Mouse (Mus musculus) embryonic fibroblast, embryonic 13.5 days (primary cell): ENCODE measurements around the gene Eef1akmt3.

Experiments used
- CTCF ChIP-seq: IDR thresholded peaks from 2 replicates; pipeline ENCODE4 v1.5.1; 2011; ENCODE audit warnings: mild to moderate bottlenecking, control low read depth, low read length, moderate library complexity, borderline replicate concordance; ENCODE audit not compliant: insufficient read depth
- POLR2A ChIP-seq: IDR thresholded peaks from 2 replicates; pipeline ENCODE4 v1.6.1; 2011; ENCODE audit warnings: low read depth, mild to moderate bottlenecking, control low read depth, low read length, moderate library complexity

DNA sequence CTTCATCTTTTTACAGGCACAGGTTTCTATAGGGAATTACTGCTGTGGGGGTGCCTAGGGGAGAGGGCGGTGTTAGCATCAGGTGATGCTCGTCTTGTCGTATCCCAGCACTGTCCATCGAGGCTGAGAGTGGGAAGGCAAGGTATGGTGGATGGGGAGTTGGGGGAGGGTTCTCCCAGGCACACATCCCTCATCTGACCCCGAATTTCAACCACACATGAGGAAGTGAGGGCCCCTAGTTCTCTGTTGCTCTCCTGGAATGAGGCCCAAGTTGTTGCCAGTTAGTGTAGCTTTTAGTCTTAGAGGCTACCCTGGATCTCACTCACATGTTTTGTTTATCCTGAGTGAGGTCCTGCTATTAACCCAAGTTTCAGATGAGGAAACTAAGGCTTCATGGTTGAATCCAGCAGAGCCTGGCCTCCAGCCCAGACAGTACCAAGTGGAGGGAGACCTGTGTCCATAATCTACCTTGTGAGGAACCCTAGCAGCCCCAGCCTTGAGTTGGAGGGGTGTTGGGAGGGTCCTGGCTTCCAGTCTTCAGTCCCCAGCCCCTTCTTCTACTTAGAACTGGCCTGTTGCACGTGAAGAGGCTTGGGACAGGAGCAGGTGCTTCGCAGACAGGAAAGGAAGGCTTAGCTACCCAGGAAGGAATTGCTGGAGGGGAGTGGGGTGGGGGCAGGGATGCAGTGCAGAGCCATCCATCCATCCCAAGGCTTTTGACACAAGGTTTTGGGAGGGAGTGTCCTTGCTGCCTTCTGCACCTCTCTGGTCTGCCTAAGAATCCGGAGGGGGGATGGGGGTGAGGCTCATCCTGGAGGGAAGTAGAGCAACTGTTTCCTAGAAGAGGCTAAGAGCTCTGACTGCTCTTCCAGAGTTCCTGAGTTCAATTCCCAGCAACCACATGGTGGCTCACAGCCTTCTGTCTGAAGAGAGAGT is 53.9 kb downstream of the Eef1akmt3 start:
- TF ChIP-seq CTCF: no peak
- TF ChIP-seq POLR2A: no peak
